Mouse (Mus musculus) intestine, embryonic 14.5 days (tissue): Measurements from ENCODE around the gene Mmp24. TPM values are rescaled to one million over a fixed set of nuclear protein-coding genes. Genes with fewer than 3 reads are reported as not detected.

Source experiments
- ATAC-seq: fragments of 200-750 bp; cut with Nextera tagmentation; replicated peaks from 2 replicates; pipeline ENCODE4 v1.8.0; 2017; ENCODE audit warnings: low read depth, moderate number of reproducible peaks, moderate TSS enrichment, moderate library complexity; ENCODE audit not compliant: low FRiP score, low TSS enrichment
- DNase-seq: peaks from one replicate; pipeline ENCODE4 v3.0.0-alpha.2; 2018; ENCODE audit warnings: low spot score
- H3K27ac ChIP-seq: fragments of 300-500 bp; sonication (generic); 2 replicates; pipeline ENCODE4 v1.5.1; 2014; ENCODE audit warnings: low read depth, mild to moderate bottlenecking, control low read depth
- H3K27me3 ChIP-seq: fragments of 300-500 bp; sonication (generic); replicated peaks from 2 replicates; pipeline ENCODE4 v1.6.1; 2014; ENCODE audit warnings: low read length, control low read depth; ENCODE audit not compliant: control insufficient read depth, insufficient read depth
- H3K36me3 ChIP-seq: fragments of 300-500 bp; sonication (generic); 2 replicates; pipeline ENCODE4 v1.6.1; 2014; ENCODE audit warnings: low read length, control low read depth; ENCODE audit not compliant: control insufficient read depth, insufficient read depth
- H3K4me1 ChIP-seq: fragments of 300-500 bp; sonication (generic); replicated peaks from 2 replicates; pipeline ENCODE4 v1.6.1; 2014; ENCODE audit warnings: low read length, control low read depth, mixed read lengths; ENCODE audit not compliant: control insufficient read depth, insufficient read depth
- H3K4me2 ChIP-seq: fragments of 300-500 bp; sonication (generic); 2 replicates; pipeline ENCODE4 v1.6.1; 2014; ENCODE audit warnings: low read length
- H3K4me3 ChIP-seq: fragments of 300-500 bp; sonication (generic); 2 replicates; pipeline ENCODE4 v1.5.1; 2014; ENCODE audit warnings: low read depth, low read length, control low read depth, mixed read lengths
- H3K9ac ChIP-seq: fragments of 300-500 bp; sonication (generic); 2 replicates; pipeline ENCODE4 v1.6.1; 2014; ENCODE audit warnings: mild to moderate bottlenecking, low read length
- H3K9me3 ChIP-seq: fragments of 300-500 bp; sonication (generic); 2 replicates; pipeline ENCODE4 v1.6.1; 2016; ENCODE audit warnings: low read length, control low read depth; ENCODE audit not compliant: control insufficient read depth
- WGBS: fragments of 180-500 bp; shearing (Covaris S2); extraction: QIAGEN DNeasy Blood & Tissue Kit; methylation state at CpG from one replicate; pipeline ENCODE4 v1.1.7; 2014; 5-methylcytosine and 5-hydroxymethylcytosine counted together
- polyA plus RNA-seq: library from polyadenylated mRNA; unstranded; fragments of >200 nt; fragmentation: Nextera tagmentation; extraction: Ambion mirVana; gene quantifications from 2 replicates; pipeline ENCODE4 v1.2.1, GENCODE M21; 2014

The Mmp24 gene
- polyA plus RNA-seq, 1 experiment from 2014 or later: 0.55 TPM

DNA sequence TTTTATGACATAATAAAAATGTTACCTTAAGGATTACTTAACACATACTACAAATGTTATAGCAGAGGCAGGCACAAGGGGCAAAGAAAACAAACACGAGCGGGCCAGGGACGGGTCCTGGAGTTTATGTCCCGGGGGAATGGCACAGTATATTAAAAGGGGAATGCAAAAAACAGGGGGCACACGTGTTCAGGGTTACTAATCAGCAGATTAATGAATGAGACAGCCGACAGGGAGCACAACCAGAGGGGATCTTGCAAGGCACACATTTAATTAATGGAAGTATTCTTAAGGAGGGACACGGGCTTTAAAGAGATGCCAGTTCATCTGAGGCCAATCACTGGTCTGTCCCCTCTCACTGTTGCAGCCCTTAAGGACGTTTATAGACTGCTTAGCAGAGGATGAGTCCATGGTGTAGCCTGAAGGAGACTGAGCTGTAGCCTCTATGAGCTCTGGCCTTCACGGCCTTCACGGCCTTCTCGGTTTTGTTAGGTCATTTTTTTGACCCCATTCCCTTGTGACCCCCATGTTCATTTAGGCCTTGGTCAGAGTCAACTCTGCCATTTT lies 88.2 kb downstream of the Mmp24 start:
- H3K4me1 ChIP-seq: peaks cover 10% of the 10 kb centered on the region; the same call in 1 of the 2 replicates
- WGBS: 44% methylated on average over 11 of the region's 11 CpGs
- DNase-seq (no peak), ATAC-seq (peak; percentile 36; the same call in 1 of the 2 replicates)
- no peak overlapping the region for H3K4me3 ChIP-seq
- no peak overlapping the region; the same call in 1 of the 2 replicates for H3K4me2 ChIP-seq
- no peak overlapping the region for H3K9ac ChIP-seq
- H3K27me3 ChIP-seq: no peaks in the 10 kb centered on the region
- peaks cover 4% of the 10 kb centered on the region for H3K36me3 ChIP-seq
- no peaks in the 10 kb centered on the region for H3K9me3 ChIP-seq
- H3K27ac ChIP-seq: no peak overlapping the region

Other genes starting within 250 kb of the Mmp24 start
- gene Gss, start 182.5 kb upstream of the Mmp24 start, polyA plus RNA-seq: 46.1 and 49.6 TPM in 2 replicates
- gene Myh7b, start 164.1 kb upstream of the Mmp24 start, polyA plus RNA-seq: 0.20 and 0.62 TPM in 2 replicates
- gene Trpc4ap, start 83.0 kb upstream of the Mmp24 start, polyA plus RNA-seq: 127 and 129 TPM in 2 replicates
- gene Edem2, start 45.9 kb upstream of the Mmp24 start, polyA plus RNA-seq: 39.2 and 47.1 TPM in 2 replicates
- not detected in 2 replicates for gene Gm17581, start 39.5 kb upstream of the Mmp24 start, polyA plus RNA-seq
- 22.8 and 23.0 TPM in 2 replicates for gene Procr, start 24.2 kb upstream of the Mmp24 start, polyA plus RNA-seq
- 12.8 and 13.2 TPM in 2 replicates for gene BC029722, start 44.1 kb downstream of the Mmp24 start, polyA plus RNA-seq
- 251 and 255 TPM in 2 replicates for gene Eif6, start 51.6 kb downstream of the Mmp24 start, polyA plus RNA-seq
- 0.12 and 0.23 TPM in 2 replicates for gene Fam83c, start 59.5 kb downstream of the Mmp24 start, polyA plus RNA-seq
- gene Uqcc1, start 155.0 kb downstream of the Mmp24 start, polyA plus RNA-seq: 64.0 and 64.9 TPM in 2 replicates
- not detected in 2 replicates for gene Gm15557, start 165.4 kb downstream of the Mmp24 start, polyA plus RNA-seq
- gene Gdf5, start 170.0 kb downstream of the Mmp24 start, polyA plus RNA-seq: 0.81 and 1.8 TPM in 2 replicates
- 21.5 and 22.8 TPM in 2 replicates for gene Cep250, start 181.1 kb downstream of the Mmp24 start, polyA plus RNA-seq
- gene 6430550D23Rik, start 232.6 kb downstream of the Mmp24 start, polyA plus RNA-seq: 1.4 and 2.5 TPM in 2 replicates
- 232 and 255 TPM in 2 replicates for gene Ergic3, start 232.7 kb downstream of the Mmp24 start, polyA plus RNA-seq